Mouse (Mus musculus) embryo, embryonic 10 days (tissue): Measurements from ENCODE around the gene Fsd1l.
"Not testable (repeated sequence)": the region's sequence is repeated elsewhere in the genome, so short reads cannot be mapped to it uniquely, and the experiment has no call there.

Source experiments
- DNase-seq: peaks from one replicate; pipeline ENCODE4 v3.0.0-alpha.2; 2015; ENCODE audit warnings: low spot score

The Fsd1l gene

DNA sequence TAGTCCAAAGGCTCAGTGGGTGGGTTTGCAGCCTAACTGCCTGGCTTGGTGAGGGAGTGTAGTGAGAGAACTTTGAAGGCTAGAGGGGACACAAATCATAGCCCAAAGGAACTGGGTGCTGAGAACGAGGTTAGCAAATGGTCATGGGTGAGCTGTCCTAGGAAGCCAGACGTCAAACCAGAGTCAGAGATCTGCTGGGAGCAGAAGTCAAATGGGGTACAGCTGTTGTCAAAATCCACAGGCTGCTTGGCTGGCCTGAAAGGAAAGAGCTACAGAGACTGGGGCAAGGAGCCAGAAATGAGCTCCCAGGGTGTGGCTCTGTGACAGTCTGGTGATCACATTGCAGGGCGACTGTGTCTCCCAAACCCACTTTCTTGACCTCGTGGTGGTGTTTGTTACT, 2.3 kb upstream of the Fsd1l start:
- DNase-seq = no peak

DNA sequence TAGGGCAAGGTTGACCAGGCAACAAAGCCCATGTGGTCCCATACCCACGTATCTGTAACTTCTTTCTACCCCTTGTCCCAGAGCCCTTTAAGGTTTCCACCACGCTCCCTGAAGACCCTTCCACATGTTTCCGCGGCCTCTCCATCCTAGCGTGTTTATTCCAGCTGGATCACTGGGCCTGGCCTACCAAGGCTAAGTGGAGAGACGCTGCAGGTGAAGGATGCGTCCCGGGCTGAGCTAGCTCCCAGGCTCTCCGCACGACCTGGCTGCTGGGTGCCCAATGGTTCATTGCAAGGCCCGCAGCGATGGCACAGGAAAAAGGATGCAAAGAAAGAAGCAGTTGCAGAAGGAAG, 332 bp upstream of the Fsd1l start:
- DNase-seq = no peak

DNA sequence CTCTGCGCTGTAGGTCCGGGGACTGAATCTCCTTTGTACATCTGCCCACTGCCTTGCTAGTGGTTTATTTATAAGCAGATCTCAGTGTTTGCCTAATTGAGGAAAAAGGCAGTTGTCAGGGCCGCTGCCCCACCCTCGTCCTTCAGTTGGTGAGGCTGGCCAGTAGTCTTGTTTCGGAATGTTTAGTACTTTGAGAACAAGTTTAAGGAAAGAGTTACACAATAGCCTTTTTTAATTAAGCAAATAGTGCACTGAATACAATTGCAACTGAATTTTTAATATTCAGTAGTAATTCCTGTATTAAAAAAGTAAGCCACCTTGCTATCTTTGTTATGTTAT, 709 bp downstream of the Fsd1l start:
- DNase-seq = no peak

DNA sequence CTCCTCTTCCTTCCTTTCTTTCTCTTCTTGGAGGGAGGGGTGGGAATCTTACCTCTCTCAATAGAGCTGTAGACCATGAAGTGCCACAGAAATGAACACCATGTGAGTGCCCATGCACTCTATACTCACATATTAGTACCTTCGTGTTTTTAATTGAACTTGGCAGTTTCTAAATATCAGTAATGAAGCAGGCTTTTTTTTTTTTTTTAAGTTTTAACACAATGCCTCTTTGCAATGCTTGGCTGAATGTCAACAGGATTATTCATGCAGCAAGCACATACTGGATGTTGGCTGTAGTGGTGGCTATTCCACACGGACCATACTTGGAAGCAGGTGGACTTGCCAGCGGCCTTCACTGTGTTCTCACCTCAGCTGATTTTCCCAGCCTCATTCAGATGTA, 4.1 kb downstream of the Fsd1l start:
- no peak for DNase-seq

DNA sequence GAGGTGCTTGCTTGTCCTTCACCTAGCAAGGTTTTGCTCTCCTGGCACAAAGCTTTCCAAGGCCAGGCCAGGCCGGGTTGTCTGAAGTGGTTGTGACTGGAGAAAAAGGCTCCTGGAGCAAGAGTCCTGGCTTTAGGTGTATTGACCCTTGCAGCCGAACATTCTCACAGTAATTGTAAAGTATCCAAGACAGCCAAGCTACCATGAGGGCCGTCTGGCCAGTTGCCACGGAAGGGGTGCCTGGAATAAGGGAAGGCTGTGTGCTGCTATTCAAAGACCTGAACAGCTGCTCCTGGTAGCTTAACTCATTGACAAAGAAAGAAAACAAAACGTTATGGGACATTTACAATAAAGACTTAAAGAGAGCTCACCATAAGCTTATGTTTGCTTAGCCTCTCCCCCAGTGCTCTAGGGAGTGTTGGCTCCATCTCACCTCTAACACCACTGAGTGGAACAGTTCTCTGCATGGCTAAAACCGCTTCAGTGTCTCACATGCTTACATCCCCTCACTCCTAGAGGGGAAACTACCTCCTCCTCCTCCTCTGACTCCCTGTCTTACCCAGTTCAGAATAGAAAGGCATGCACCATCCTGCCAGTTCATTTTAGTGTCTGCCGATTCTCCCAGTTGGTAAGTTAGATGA, 6.1 kb downstream of the Fsd1l start:
- DNase-seq = no peak

DNA sequence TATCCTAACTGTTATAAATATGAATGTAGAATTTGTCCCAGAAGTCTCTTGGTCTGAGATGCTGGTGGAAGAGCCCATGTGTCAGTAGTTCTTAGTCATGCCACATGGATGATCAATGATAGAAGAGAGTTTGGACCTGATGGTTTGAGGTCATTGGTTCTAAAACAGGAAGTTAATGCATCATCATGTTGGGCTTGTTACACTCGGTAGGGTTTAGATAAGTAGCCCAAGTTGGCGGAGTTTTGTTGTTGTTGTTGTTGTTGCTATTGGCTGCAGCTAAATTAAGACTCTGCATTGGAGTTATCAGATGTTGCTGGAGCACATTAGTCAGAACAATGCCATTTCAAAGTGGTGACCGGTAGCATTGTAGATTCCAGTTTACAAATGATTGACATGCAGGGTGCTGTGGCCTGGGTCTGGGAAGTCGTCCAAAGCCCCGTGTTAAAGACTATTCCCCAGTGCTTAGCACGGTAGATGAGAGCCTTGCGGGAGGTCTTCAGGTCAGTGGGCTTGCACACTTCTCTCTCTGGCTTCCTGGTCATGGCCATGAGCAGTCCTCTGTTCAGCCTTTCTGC, 7.4 kb downstream of the Fsd1l start:
- no peak for DNase-seq

DNA sequence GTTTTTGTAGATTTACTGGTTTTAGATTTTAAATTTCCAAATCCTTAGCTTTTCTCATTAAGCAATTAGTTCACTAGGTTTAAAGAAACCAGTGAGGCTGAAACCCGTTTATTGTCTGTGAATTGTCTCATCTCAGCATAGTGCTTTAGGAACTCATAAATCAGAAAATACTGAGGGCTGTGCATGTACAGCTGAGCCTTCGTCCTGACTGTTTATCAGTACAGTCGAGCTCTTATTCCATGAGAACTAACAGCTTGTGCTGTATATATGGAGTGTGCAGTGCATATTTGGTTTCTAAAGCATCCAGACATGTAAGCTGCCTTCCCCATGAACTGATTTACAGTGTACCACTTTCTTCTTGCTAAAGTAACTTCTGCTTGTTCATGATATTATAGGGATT, 26.8 kb downstream of the Fsd1l start:
- no peak for DNase-seq

DNA sequence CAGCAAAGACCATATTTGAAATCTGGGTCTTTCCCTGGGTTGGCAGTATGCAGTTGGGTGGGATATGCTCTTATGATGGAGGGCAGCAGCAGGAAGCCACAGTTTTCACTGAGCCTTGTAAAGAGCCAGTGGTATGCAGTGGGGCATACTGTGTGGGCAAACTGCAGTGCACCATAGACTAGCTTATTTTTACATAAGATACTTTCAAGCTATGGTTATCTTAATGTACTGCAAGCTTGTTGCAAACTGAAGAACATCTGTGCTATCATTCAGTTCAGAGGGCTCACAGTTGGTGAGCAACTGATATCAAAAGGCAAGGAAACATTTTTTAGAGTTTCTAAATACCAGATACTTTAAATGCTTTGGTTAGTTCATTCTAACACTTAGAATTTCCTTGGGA, 29.4 kb downstream of the Fsd1l start:
- DNase-seq = no peak

DNA sequence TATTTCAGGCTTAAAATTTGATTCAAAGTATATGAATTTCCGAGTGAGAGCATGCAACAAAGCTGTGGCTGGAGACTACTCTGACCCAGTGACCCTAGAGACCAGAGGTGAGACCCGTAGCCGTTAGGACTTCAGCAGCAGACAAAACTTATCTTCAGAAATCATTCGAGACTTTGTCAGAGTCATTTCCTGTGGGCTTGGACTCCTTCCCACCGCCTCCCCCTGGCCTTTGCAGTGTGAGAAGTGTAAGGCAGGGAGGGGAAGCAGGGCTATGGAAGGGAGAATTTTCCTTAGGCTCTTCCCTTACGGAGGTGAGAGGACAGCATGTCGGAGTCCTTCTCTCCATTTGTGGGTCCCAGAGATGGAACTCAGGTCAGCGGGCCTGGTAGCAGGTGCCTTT, 50.8 kb downstream of the Fsd1l start:
- no peak for DNase-seq

DNA sequence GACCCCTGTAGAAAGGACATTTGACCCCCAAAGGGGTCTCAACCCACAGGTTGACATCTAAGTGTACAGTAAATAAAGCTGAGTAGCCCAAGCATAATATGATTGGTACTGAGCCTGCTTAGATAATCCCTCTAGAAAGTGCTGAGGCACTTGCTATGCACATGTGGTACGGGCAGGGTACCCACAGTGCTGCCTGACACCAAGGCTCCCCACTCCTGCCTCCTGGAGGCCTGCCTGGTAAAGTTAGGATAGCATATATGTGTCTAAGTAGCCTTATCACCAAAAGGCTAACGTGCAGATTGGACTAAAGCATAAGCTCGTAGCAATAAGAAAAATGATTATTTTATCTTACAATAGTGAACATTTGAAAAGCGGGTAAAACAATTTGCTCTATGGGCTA, 57.7 kb downstream of the Fsd1l start:
- DNase-seq = no peak

DNA sequence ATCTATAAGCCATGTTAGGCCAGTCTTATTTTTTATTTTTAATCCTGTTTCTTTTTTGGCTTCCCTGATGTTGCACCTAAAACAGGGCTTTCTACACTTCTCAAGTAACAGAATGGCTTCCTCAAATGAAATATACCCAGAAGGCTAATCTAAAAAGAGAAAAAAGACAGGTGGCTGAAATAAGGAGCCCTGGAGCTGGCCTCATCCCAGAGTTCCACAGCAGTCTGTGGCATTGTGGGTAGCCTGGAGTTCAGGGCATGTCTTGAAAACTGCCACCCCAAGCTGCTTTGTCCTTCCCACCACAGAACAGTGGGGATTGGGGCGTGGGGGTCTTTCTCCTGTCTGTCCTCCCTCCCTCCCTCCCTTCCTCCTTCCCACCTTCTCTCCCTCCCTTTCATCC, 60.1 kb downstream of the Fsd1l start:
- no peak for DNase-seq

DNA sequence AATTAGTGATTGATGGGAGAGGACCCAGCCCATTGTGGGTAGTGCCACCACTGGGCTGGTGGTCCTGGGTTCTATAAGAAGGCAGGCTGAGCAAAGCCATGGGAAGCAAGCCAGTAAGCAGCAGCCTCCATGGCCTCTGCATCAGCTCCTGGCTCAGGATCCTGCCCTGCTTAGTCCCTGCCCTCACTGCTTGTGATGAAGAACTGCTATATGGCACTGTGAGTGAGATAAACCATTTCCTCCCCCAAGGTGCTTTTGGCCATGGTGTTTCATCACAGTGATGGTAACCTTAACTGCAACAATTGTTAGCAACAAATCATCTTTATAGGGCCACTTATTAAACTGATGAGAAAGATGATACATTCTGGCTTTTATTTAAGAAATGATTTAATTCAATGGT, 77.9 kb downstream of the Fsd1l start:
- not testable (repeated sequence) for DNase-seq

DNA sequence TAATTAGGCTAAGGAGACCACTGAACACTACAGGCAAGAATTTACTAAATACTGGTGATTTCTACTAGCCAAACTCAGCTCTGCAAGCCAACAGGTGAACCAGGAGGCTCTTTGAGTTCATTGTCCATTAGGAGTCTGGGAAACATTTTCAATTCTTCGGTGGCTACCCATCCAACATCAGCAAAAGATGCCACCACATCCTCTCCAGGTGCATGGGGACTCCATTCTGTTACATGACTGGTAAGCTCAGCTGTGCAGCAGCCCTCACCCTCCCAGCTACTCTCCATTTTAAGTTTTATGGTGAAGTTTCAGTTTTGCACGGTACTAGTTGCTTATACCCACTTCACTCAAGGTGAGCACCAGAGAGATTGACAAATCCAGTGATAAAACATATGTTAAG, 78.8 kb downstream of the Fsd1l start:
- DNase-seq = no peak

DNA sequence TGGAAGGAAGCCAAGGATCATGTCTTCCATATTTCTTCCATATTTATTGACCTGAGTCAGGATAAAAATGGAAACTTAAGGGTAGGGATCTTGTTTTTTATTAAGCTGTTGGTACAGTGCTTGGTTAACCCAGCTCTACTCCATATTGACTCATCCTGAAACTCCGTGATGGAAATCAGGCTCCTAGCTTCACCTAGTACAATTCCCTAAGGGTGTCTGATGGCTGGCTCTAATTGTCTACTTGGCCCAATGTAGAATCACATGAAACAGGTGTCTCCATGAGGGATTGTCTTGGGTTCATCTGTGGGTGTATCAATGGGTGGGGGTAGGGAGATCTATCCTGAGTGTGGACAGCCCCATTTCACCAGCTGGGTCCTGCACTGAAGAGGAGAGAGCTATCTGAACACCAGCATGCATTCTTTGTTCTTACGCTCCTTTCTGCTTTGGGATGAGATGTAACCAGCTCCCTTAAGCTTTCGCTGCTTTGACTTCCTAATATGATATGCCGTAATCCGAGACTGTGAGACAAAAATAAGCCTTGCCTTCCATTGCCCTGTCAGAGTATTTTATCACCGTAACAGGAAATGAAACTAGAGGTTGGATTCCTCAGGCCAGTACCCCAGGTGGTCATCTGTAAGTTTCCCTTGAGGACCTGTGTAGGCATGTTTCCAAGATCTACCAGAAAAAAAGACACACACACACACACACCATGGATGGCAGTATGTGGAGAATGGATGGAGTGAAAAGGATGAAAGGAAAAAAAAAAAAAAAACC, 79.5 kb downstream of the Fsd1l start:
- no peak for DNase-seq

DNA sequence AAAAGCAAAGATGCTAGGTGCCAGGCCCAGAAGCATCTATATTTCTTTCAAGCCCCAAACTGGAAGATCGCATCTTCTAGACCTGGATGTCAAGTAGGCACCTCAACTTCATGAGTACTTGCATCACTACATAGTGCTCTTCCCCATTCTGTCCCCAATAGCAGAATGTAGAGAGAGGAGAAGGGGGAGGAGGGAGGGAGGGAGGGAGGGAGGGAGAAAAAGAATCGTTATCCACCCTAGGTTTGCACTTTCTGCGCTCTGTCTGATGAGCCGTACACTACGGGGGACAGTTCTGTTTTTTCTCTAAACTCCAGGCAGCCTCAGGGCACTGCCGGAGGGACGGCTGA, 82.4 kb downstream of the Fsd1l start, which contains the start of gene Fktn:
Gene Fktn (plus strand): TSS at position 295 of the 347 bp plus-strand sequence.
- DNase-seq = no peak

DNA sequence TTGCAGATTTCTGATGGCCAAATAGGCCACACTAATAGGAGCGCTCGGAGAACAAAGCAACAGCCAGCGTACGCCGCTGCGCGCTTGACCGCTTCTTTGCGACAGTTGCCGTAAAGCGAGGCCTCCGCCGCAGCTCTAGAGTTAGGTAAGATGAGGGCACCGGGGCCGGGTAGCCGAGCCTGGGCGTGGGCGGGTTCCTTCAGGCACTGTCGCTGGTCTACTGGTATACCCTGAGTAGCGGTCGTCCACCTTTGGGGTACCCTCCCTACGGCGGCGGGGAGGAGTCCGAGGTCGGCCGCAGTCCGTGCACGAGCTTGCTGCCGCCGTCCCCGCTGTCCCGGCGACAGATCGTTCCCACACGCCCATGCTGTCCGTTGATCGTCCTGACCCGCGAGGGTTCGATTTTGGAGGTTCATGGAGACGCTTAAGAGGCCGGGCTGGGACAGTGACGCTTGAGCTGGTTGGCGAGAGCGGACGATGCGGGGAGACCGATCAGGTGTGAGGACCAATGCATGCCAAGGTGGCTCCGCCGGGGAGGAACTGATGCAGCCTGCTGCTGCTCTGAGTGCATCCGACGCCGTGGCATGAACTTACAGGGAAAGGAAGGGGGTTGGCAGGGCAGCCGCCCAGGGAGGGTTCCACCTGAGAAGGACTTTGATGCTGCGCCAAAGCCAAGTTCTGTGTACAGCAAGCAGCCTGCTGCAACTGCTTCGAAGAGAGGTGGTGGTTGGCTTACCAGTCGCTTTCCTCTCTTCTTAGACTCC, 83.0 kb downstream of the Fsd1l start:
- peak; percentile 97 for DNase-seq

DNA sequence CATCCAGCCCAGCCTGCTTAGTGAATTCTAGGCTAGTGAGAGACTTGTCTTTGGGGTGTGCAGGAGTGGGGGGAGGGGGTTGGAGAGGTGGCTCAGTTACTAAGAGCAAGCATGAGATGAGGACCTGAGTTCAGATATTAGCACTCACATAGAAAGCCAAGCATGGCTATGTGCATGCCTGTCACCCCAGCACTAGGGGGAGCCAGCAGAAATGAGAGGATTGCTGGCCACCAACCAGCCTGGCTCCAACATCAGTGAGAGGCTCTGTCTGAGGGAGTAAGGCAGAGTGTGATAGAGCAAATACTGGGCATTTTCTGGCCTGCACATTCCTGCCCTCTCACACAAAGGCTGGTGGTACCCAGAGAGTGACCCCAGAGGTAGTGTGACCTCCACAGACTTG, 84.7 kb downstream of the Fsd1l start:
- DNase-seq = no peak

DNA sequence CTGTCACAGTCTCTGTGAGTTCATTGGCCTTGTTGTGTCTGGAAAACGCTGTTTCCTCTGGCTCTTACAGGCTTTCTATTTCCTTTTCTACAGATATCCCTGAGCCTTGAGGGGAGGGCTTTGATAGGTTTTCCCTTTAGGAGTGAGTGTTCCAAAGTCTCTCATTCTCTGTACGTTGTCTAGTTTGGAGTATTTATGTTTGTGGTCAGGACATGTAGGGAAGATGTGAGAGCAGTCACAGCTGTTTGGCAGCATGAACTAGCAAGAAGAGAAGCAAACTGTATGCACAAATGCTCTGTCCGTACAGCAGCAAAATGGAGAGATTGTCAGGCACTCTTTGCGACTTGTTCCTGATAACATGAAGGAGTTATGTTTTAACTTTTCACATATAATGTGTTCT, 86.3 kb downstream of the Fsd1l start:
- no peak for DNase-seq

DNA sequence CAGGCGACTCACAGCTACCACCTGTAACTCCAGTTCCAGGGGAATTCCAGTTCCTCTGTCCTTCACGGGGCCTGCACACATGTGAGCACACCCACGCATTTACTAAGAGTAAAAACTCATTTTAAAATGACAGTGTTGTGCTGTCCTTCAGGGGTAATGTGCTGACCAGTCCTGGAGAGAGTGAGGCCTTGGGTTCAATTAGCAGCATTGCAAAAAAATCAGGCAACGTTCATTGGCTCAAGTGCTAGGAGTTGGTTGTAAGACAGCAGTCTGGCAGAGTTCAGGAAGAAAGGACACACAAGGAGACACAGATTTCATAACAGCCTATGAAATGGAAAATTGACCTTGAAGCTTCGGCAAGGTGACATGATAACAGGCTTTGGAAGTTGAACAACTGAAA, 87.0 kb downstream of the Fsd1l start:
- no peak for DNase-seq

DNA sequence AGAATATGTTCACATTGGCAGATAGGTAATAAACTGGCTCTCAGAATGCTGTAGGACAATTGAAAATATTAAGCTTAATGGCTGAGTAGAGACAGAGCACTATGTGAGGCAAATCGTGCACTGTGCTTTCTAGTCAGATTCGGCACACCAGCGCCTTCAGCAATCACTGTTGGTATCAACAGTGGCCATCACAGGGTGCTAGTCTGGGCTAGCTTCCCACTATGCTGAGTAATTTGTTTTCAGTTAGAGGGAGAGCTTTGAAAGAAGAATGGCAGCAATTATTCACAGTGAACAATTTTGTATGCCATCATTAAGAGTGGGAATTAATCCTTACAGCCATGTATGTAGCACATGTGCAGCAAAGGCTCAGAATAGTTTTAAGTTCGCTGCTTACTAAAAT, 91.2 kb downstream of the Fsd1l start:
- DNase-seq = no peak

DNA sequence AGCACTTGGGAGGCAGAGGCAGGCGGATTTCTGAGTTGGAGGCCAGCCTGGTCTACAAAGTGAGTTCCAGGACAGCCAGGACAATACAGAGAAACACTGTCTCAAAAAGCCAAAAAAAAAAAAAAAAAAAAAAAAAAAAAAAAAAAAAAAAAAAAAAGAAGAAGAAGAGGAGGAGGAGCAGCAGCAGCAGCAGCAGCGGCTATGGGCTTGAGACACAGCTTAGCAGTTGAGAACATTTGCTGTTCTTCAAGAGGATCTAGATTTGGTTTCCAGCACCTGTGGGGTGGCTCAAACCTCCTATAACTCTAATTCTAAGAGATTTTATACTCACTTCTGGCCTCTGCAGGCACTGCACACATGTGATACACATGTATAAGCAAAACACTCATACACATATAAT, 94.8 kb downstream of the Fsd1l start:
- not testable (repeated sequence) for DNase-seq

DNA sequence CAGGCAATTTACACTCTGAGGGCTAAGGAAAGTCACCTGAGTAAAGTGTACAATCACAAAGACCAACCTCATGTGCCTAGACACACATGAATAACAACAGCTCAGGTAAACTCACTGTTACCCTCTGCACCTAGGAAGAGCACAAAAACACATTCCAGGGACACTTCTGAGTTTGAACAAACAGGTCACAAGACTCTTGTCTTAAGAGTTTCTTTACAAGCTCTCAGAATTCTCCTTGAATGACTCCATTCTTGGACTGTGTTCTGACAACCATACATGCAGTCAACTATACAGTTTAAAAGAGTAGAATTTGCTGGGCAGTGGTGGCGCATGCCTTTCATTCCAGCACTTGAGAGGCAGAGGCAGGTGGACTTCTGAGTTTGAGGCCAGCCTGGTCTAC, 96.8 kb downstream of the Fsd1l start:
- DNase-seq = no peak

DNA sequence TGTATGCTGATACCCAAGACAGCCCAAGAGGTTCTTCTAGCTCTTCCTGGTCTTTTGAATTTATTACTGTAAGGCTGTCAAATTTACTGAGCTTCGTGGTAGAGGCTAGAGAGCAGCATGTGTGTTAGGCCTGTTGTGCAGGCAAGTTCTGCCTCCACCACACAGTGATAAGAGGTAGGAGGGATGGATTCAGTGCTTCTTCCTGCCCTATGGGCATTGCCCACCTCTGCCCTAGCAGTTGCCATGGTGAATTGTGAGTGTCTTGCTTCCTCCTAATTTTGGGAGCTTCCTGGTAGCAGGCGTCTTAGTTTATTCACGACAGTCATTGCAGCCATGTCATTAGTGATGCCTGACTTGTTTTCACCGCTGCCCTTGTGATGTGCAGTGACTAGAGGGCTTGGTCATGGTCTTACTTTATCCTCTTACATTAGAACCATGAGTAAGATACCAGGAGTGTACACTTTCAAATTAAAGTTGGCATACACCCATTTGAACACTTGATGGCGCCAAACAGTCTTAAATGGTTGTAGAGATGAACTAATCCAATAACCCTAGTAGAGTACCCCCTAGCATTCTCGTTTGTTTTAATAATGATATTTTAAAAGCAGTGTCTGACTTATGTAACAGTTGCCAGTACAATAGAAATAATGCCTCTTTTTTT, 107.8 kb downstream of the Fsd1l start:
- peak; percentile 74 for DNase-seq
